Mouse (Mus musculus): Measurements from ENCODE around the gene Tada3. TPM values are rescaled to one million over a fixed set of nuclear protein-coding genes. Genes with fewer than 3 reads are reported as not detected.

The Tada3 gene
- polyA plus RNA-seq, 1 experiment from 2014 or later: 72.2 TPM

GRCm38 (mm10) chr6:113377172-113377495 is 549 bp downstream of the Tada3 start:
- DNase-seq: no peak
- no peak for ATAC-seq (ENCODE audit: low FRiP score, low TSS enrichment)
- H3K27me3 ChIP-seq (ENCODE audit: control insufficient read depth, insufficient read depth, low read length): no peaks in the 10 kb centered on the region
- no peaks in the 10 kb centered on the region for H3K9me3 ChIP-seq (ENCODE audit: control insufficient read depth, low read length)
- peak overlapping the region; percentile 96 for H3K27ac ChIP-seq (replicated peaks; ENCODE audit: low read depth, low read length)
- 12% methylated on average over 7 of the region's 7 CpGs for whole genome bisulfite sequencing
- peaks cover 14% of the 10 kb centered on the region for H3K4me1 ChIP-seq (ENCODE audit: control insufficient read depth, insufficient read depth, low read length)
- peaks cover 56% of the 10 kb centered on the region for H3K36me3 ChIP-seq (ENCODE audit: control insufficient read depth, insufficient read depth, low read length)
- peak overlapping the region; percentile 95 for H3K4me3 ChIP-seq (replicated peaks; ENCODE audit: low read depth, low read length)
- peak overlapping the region; percentile 96 for H3K4me2 ChIP-seq (ENCODE audit: low read length)
- H3K9ac ChIP-seq (replicated peaks; ENCODE audit: low read length): peak overlapping the region; percentile 73

- no peaks in the 10 kb centered on the region for H3K9me3 ChIP-seq (ENCODE audit: control insufficient read depth, low read length)
- no peak overlapping the region for H3K27ac ChIP-seq (replicated peaks; ENCODE audit: low read depth, low read length)
- H3K36me3 ChIP-seq (ENCODE audit: control insufficient read depth, insufficient read depth, low read length): peaks cover 71% of the 10 kb centered on the region
- H3K4me2 ChIP-seq (ENCODE audit: low read length): no peak overlapping the region
- H3K4me1 ChIP-seq (ENCODE audit: control insufficient read depth, insufficient read depth, low read length): peaks cover 5% of the 10 kb centered on the region
- WGBS: 95% methylated on average over 4 of the region's 4 CpGs
- H3K27me3 ChIP-seq (ENCODE audit: control insufficient read depth, insufficient read depth, low read length): no peaks in the 10 kb centered on the region
- no peak overlapping the region for H3K9ac ChIP-seq (replicated peaks; ENCODE audit: low read length)
- H3K4me3 ChIP-seq (replicated peaks; ENCODE audit: low read depth, low read length): no peak overlapping the region
- ATAC-seq (ENCODE audit: low FRiP score, low TSS enrichment) (no peak), DNase-seq (no peak)
These were observed 4.2 kb downstream of the Tada3 start for GRCm38 (mm10) chr6:113373491-113373890.

GRCm38 (mm10) chr6:113370194-113370929 is 7.3 kb downstream of the Tada3 start:
- Histone ChIP-seq H3K36me3 (ENCODE audit: control insufficient read depth, insufficient read depth, low read length) (peaks cover 84% of the 10 kb centered on the region), H3K27me3 (ENCODE audit: control insufficient read depth, insufficient read depth, low read length) (no peaks in the 10 kb centered on the region), H3K27ac (replicated peaks; ENCODE audit: low read depth, low read length) (no peak overlapping the region), H3K4me2 (ENCODE audit: low read length) (no peak overlapping the region), H3K4me1 (ENCODE audit: control insufficient read depth, insufficient read depth, low read length) (no peaks in the 10 kb centered on the region), H3K4me3 (replicated peaks; ENCODE audit: low read depth, low read length) (no peak overlapping the region), H3K9ac (replicated peaks; ENCODE audit: low read length) (no peak overlapping the region), H3K9me3 (ENCODE audit: control insufficient read depth, low read length) (no peaks in the 10 kb centered on the region)
- ATAC-seq (ENCODE audit: low FRiP score, low TSS enrichment): no peak
- 95% methylated on average over 20 of the region's 20 CpGs for WGBS
- DNase-seq: no peak

GRCm38 (mm10) chr6:113368577-113368976 is 9.1 kb downstream of the Tada3 start:
- Histone ChIP-seq H3K9me3 (ENCODE audit: control insufficient read depth, low read length) (no peaks in the 10 kb centered on the region), H3K4me1 (ENCODE audit: control insufficient read depth, insufficient read depth, low read length) (no peaks in the 10 kb centered on the region), H3K9ac (replicated peaks; ENCODE audit: low read length) (no peak overlapping the region), H3K27me3 (ENCODE audit: control insufficient read depth, insufficient read depth, low read length) (no peaks in the 10 kb centered on the region), H3K36me3 (ENCODE audit: control insufficient read depth, insufficient read depth, low read length) (peaks cover 66% of the 10 kb centered on the region), H3K4me3 (replicated peaks; ENCODE audit: low read depth, low read length) (no peak overlapping the region), H3K27ac (replicated peaks; ENCODE audit: low read depth, low read length) (no peak overlapping the region), H3K4me2 (ENCODE audit: low read length) (no peak overlapping the region)
- DNase-seq: no peak
- ATAC-seq (ENCODE audit: low FRiP score, low TSS enrichment): no peak
- 77% methylated on average over 5 of the region's 5 CpGs for WGBS

GRCm38 (mm10) chr6:113368124-113368523 is 9.6 kb downstream of the Tada3 start:
- Histone ChIP-seq H3K27me3 (ENCODE audit: control insufficient read depth, insufficient read depth, low read length) (no peaks in the 10 kb centered on the region), H3K4me2 (ENCODE audit: low read length) (no peak overlapping the region), H3K27ac (replicated peaks; ENCODE audit: low read depth, low read length) (no peak overlapping the region), H3K4me3 (replicated peaks; ENCODE audit: low read depth, low read length) (no peak overlapping the region), H3K9me3 (ENCODE audit: control insufficient read depth, low read length) (no peaks in the 10 kb centered on the region), H3K9ac (replicated peaks; ENCODE audit: low read length) (no peak overlapping the region), H3K4me1 (ENCODE audit: control insufficient read depth, insufficient read depth, low read length) (no peaks in the 10 kb centered on the region), H3K36me3 (ENCODE audit: control insufficient read depth, insufficient read depth, low read length) (peaks cover 62% of the 10 kb centered on the region)
- WGBS: 89% methylated on average over 7 of the region's 7 CpGs
- ATAC-seq (ENCODE audit: low FRiP score, low TSS enrichment) (no peak), DNase-seq (no peak)

- 92% methylated on average over 1 of the region's 1 CpGs for WGBS
- H3K9ac ChIP-seq (replicated peaks; ENCODE audit: low read length): no peak overlapping the region
- peaks cover 56% of the 10 kb centered on the region for H3K36me3 ChIP-seq (ENCODE audit: control insufficient read depth, insufficient read depth, low read length)
- no peaks in the 10 kb centered on the region for H3K27me3 ChIP-seq (ENCODE audit: control insufficient read depth, insufficient read depth, low read length)
- ATAC-seq (ENCODE audit: low FRiP score, low TSS enrichment) (no peak), DNase-seq (no peak)
- no peak overlapping the region for H3K4me3 ChIP-seq (replicated peaks; ENCODE audit: low read depth, low read length)
- H3K9me3 ChIP-seq (ENCODE audit: control insufficient read depth, low read length): no peaks in the 10 kb centered on the region
- no peak overlapping the region for H3K27ac ChIP-seq (replicated peaks; ENCODE audit: low read depth, low read length)
- H3K4me1 ChIP-seq (ENCODE audit: control insufficient read depth, insufficient read depth, low read length): no peaks in the 10 kb centered on the region
- H3K4me2 ChIP-seq (ENCODE audit: low read length): no peak overlapping the region
These were observed 10.1 kb downstream of the Tada3 start for GRCm38 (mm10) chr6:113367574-113367973.

- 90% methylated on average over 6 of the region's 6 CpGs for WGBS
- Histone ChIP-seq H3K36me3 (ENCODE audit: control insufficient read depth, insufficient read depth, low read length) (peaks cover 48% of the 10 kb centered on the region), H3K4me2 (ENCODE audit: low read length) (no peak overlapping the region), H3K4me1 (ENCODE audit: control insufficient read depth, insufficient read depth, low read length) (no peaks in the 10 kb centered on the region), H3K4me3 (replicated peaks; ENCODE audit: low read depth, low read length) (no peak overlapping the region), H3K9me3 (ENCODE audit: control insufficient read depth, low read length) (no peaks in the 10 kb centered on the region), H3K27ac (replicated peaks; ENCODE audit: low read depth, low read length) (no peak overlapping the region), H3K27me3 (ENCODE audit: control insufficient read depth, insufficient read depth, low read length) (no peaks in the 10 kb centered on the region), H3K9ac (replicated peaks; ENCODE audit: low read length) (no peak overlapping the region)
- DNase-seq (no peak), ATAC-seq (ENCODE audit: low FRiP score, low TSS enrichment) (no peak)
These were observed 11.0 kb downstream of the Tada3 start for GRCm38 (mm10) chr6:113366639-113367038.

GRCm38 (mm10) chr6:113364518-113365135 is 13.1 kb downstream of the Tada3 start:
- H3K27me3 ChIP-seq (ENCODE audit: control insufficient read depth, insufficient read depth, low read length): no peaks in the 10 kb centered on the region
- DNase-seq (no peak), ATAC-seq (ENCODE audit: low FRiP score, low TSS enrichment) (no peak)
- no peak overlapping the region for H3K9ac ChIP-seq (replicated peaks; ENCODE audit: low read length)
- H3K4me2 ChIP-seq (ENCODE audit: low read length): no peak overlapping the region
- H3K27ac ChIP-seq (replicated peaks; ENCODE audit: low read depth, low read length): no peak overlapping the region
- H3K9me3 ChIP-seq (ENCODE audit: control insufficient read depth, low read length): no peaks in the 10 kb centered on the region
- peaks cover 28% of the 10 kb centered on the region for H3K36me3 ChIP-seq (ENCODE audit: control insufficient read depth, insufficient read depth, low read length)
- no peaks in the 10 kb centered on the region for H3K4me1 ChIP-seq (ENCODE audit: control insufficient read depth, insufficient read depth, low read length)
- 65% methylated on average over 8 of the region's 8 CpGs for WGBS
- no peak overlapping the region for H3K4me3 ChIP-seq (replicated peaks; ENCODE audit: low read depth, low read length)

GRCm38 (mm10) chr6:113362241-113362640 is 15.4 kb downstream of the Tada3 start:
- H3K4me3 ChIP-seq (replicated peaks; ENCODE audit: low read depth, low read length): no peak overlapping the region
- H3K9me3 ChIP-seq (ENCODE audit: control insufficient read depth, low read length): no peaks in the 10 kb centered on the region
- H3K4me2 ChIP-seq (ENCODE audit: low read length): no peak overlapping the region
- no peaks in the 10 kb centered on the region for H3K27me3 ChIP-seq (ENCODE audit: control insufficient read depth, insufficient read depth, low read length)
- 96% methylated on average over 1 of the region's 1 CpGs for WGBS
- H3K4me1 ChIP-seq (ENCODE audit: control insufficient read depth, insufficient read depth, low read length): no peaks in the 10 kb centered on the region
- no peak for ATAC-seq (ENCODE audit: low FRiP score, low TSS enrichment)
- no peak overlapping the region for H3K9ac ChIP-seq (replicated peaks; ENCODE audit: low read length)
- peaks cover 9% of the 10 kb centered on the region; the same call in 1 of the 2 replicates for H3K36me3 ChIP-seq (ENCODE audit: control insufficient read depth, insufficient read depth, low read length)
- no peak overlapping the region for H3K27ac ChIP-seq (replicated peaks; ENCODE audit: low read depth, low read length)
- no peak for DNase-seq
